Mouse (Mus musculus) intestine, postnatal 0 days (tissue): ENCODE measurements at regions not wholly inside any gene's neighbourhood (a gene's known extent, or its start where the extent isn't known, plus 50 kb on each side); places are given as distances from the start of the nearest gene placed in this dataset.

Experiments used
- ATAC-seq: fragments of 200-750 bp; cut with Nextera tagmentation; 2 replicates; pipeline ENCODE4 v1.8.0; 2017; ENCODE audit warnings: mild to moderate bottlenecking, moderate TSS enrichment, moderate library complexity
- H3K27ac ChIP-seq: fragments of 300-500 bp; sonication (generic); 2 replicates; pipeline ENCODE4 v1.5.1; 2014; ENCODE audit warnings: mild to moderate bottlenecking, low read depth, low read length, moderate library complexity
- H3K27me3 ChIP-seq: fragments of 300-500 bp; sonication (generic); replicated peaks from 2 replicates; pipeline ENCODE4 v1.6.1; 2014; ENCODE audit warnings: low read length, mixed read lengths; ENCODE audit not compliant: control insufficient read depth, insufficient read depth
- H3K36me3 ChIP-seq: fragments of 300-500 bp; sonication (generic); 2 replicates; pipeline ENCODE4 v1.6.1; 2014; ENCODE audit warnings: mild to moderate bottlenecking, moderate library complexity; ENCODE audit not compliant: control insufficient read depth, insufficient read depth
- H3K4me1 ChIP-seq: fragments of 300-500 bp; sonication (generic); replicated peaks from 2 replicates; pipeline ENCODE4 v1.6.1; 2014; ENCODE audit warnings: antibody characterized with exemption, low read length, mixed read lengths; ENCODE audit not compliant: control insufficient read depth, insufficient read depth
- H3K4me2 ChIP-seq: fragments of 300-500 bp; sonication (generic); replicated peaks from 2 replicates; pipeline ENCODE4 v1.6.1; 2014; ENCODE audit warnings: low read depth, mild to moderate bottlenecking, moderate library complexity
- H3K4me3 ChIP-seq: fragments of 300-500 bp; sonication (generic); 2 replicates; pipeline ENCODE4 v1.5.1; 2014; ENCODE audit warnings: low read depth, low read length
- H3K9ac ChIP-seq: fragments of 300-500 bp; sonication (generic); 2 replicates; pipeline ENCODE4 v1.6.1; 2014; ENCODE audit warnings: mild to moderate bottlenecking, low read depth, low read length
- H3K9me3 ChIP-seq: fragments of 300-500 bp; sonication (generic); 2 replicates; pipeline ENCODE4 v1.6.1; 2016; ENCODE audit warnings: mixed run types; ENCODE audit not compliant: control insufficient read depth
- CTCF ChIP-seq: sonication (generic); IDR thresholded peaks from 2 replicates; pipeline ENCODE4 v1.5.1; 2016; ENCODE audit warnings: low read depth, mild to moderate bottlenecking, control low read depth, antibody characterized with exemption, moderate library complexity
- WGBS: fragments of 180-500 bp; shearing (Covaris S2); extraction: QIAGEN DNeasy Blood & Tissue Kit; methylation state at CpG from one replicate; pipeline ENCODE4 v1.1.7; 2014; 5-methylcytosine and 5-hydroxymethylcytosine counted together

DNA sequence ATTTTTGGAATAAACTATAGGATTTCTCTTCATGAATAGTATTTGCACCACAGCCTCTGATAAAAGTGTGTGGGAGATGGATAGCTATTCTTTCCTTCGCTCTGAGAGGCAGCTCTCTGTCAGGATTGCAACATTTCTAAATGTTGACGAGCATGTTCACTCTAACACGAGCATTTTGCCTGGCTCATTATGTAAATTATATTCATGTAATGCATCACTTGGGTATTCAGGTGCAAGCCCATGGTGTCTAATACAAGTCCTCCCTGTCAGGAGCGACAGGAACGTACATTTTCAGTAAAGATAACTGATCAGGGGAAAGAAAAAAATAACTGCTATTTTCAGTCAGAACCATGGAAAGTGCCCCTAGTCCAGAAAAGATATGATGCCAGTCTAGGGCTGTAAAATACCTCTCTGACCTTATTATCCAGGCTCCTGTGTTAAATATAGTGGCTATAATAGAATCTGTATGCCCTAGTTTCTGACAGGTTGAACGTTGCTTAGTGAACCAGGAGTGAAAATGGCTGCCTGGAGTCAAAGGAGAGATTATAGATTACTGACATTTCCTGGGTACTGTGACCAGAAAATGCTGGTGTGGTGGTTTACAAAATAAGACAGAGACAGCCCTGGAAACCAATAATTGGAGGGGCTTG lies 523.6 kb downstream of the Meis1 start:
- Histone ChIP-seq H3K27ac (no peak overlapping the region), H3K9me3 (no peaks in the 10 kb centered on the region), H3K4me3 (no peak overlapping the region), H3K27me3 (no peaks in the 10 kb centered on the region), H3K36me3 (no peaks in the 10 kb centered on the region), H3K4me2 (no peak overlapping the region), H3K4me1 (no peaks in the 10 kb centered on the region), H3K9ac (no peak overlapping the region)
- TF ChIP-seq CTCF: no peak
- no peak for ATAC-seq
- WGBS: 75% methylated on average over 6 of the region's 6 CpGs

DNA sequence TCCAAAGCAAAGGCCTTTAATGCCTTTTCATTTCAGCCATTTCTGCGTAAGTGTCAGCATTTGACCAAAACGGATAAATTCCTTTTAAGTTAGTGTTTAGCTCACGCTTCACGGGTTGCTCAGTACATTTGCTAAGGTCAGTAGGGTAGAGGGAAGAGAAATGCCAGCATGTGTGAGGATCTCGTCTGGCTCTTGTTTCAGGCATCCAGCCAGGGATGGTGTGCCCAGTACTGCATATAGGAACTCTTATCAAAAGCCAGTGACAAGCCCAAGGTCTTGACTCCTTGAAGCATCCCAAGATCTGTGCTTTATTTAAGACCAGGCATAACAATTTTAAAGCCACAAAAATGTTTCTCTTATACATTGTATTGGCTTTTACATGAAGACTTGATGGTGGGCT lies 524.8 kb downstream of the Meis1 start:
- Histone ChIP-seq H3K4me1 (no peaks in the 10 kb centered on the region), H3K9me3 (no peaks in the 10 kb centered on the region), H3K4me3 (no peak overlapping the region), H3K36me3 (no peaks in the 10 kb centered on the region), H3K27ac (no peak overlapping the region), H3K27me3 (no peaks in the 10 kb centered on the region), H3K4me2 (no peak overlapping the region), H3K9ac (no peak overlapping the region)
- no peak for TF ChIP-seq CTCF
- 85% methylated on average over 5 of the region's 5 CpGs for WGBS
- no peak for ATAC-seq

DNA sequence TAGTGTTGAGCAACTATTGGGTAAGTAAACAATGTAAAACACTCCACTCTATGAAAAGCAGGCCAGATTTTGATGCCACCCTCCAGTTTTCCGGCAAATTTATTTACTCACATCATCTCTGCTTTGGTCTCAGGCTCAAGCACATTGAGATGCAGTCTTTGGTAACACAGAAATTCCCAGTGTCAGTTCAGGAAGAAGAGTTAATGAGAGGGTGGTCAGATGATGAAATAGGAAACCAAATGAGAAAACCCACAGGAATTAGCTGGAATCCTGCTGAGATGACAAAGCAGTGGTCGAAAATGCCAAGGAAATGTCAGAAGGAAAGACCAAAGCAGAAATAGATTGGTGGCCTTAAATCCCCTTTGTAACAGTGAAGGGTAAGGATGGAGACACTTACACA lies 525.7 kb downstream of the Meis1 start:
- Histone ChIP-seq H3K4me2 (no peak overlapping the region), H3K36me3 (no peaks in the 10 kb centered on the region), H3K4me3 (no peak overlapping the region), H3K4me1 (no peaks in the 10 kb centered on the region), H3K9me3 (no peaks in the 10 kb centered on the region), H3K27ac (no peak overlapping the region), H3K27me3 (no peaks in the 10 kb centered on the region), H3K9ac (no peak overlapping the region)
- 55% methylated on average over 2 of the region's 2 CpGs for WGBS
- no peak for TF ChIP-seq CTCF
- ATAC-seq: no peak

DNA sequence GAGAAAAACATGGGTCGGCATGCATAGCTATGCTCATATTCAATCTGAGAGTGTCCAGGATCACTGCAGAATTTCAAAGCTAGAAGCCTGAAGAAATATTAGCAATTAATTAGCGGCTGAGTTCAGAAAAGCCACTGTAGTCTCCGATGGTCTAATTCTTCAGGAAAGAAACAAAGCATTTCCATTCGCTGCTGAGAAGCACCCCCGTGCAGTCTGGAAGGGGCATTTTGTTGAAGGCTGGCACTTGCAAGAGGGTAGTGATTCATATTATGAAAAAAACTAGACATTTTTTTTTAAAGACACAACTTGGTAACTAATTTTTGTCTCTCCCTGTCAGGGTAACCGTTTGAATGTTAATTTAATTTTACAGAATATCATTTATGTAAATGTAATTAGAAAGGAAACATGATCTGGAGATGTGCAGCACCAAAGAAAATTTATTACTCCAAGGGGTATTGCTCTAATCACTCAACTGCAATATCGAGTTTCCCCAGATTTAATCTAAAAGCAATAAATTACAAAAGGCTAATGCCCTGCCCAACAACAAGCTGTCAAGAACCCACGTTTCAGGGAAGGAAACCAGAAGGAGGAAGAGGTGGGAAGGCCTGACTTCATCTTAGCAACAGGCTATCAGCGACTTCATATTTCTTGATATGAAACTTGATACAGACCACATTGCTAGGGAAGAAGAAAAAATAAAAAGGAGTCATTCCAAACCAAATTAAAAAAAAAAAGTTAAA lies 529.1 kb downstream of the Meis1 start:
- Histone ChIP-seq H3K27ac (no peak overlapping the region), H3K9me3 (no peaks in the 10 kb centered on the region), H3K4me3 (no peak overlapping the region), H3K27me3 (no peaks in the 10 kb centered on the region), H3K4me1 (no peaks in the 10 kb centered on the region), H3K4me2 (no peak overlapping the region), H3K9ac (no peak overlapping the region), H3K36me3 (no peaks in the 10 kb centered on the region)
- 62% methylated on average over 9 of the region's 9 CpGs for WGBS
- ATAC-seq: no peak
- TF ChIP-seq CTCF: no peak

DNA sequence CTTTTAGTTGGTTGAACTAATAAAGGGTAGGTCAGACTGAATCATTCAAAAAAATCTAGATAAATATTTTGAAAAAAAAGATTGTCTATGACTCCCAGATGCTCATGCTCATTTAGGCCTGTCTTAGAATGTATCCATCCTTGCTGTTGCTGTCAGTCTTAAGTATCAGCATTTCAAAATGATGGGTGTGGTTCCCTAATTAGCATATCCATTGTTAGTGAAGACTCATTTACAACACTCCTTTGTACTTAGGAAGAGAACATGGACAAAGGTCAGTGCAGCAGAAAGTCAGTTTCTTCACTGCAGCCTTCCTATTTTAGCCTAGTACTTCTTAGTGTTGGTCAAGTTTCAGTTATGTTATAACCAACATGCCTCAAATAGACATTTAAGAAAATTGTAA lies 525.2 kb upstream of the Etaa1 start:
- Histone ChIP-seq H3K9ac (no peak overlapping the region), H3K4me3 (no peak overlapping the region), H3K27ac (no peak overlapping the region), H3K27me3 (no peaks in the 10 kb centered on the region), H3K4me2 (no peak overlapping the region), H3K4me1 (no peaks in the 10 kb centered on the region), H3K36me3 (no peaks in the 10 kb centered on the region), H3K9me3 (no peaks in the 10 kb centered on the region)
- TF ChIP-seq CTCF: no peak
- ATAC-seq: no peak

DNA sequence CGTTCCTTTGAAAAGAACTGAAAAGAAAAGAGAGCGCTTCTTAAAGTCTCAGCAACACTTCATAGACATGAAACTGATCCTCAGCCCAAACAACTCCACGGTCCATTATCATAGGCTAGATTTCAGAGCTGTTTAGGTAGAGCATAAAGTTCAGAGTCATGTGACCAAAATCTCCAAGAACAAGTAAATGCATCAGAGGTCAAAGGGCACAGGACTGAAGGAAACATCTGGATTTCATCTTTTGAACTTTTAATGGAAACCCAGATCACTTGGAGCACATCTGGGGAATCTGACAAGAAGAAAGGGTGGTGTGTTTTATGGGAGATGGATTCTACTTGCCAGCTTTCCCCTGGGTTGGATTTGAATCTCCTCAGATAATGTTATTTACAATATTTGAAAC lies 497.6 kb upstream of the Etaa1 start:
- no peak overlapping the region for H3K4me2 ChIP-seq
- no peak overlapping the region for H3K4me3 ChIP-seq
- H3K27ac ChIP-seq: no peak overlapping the region
- no peaks in the 10 kb centered on the region for H3K9me3 ChIP-seq
- no peak for ATAC-seq
- TF ChIP-seq CTCF: no peak
- WGBS: 59% methylated on average over 3 of the region's 3 CpGs
- H3K9ac ChIP-seq: no peak overlapping the region
- no peaks in the 10 kb centered on the region for H3K4me1 ChIP-seq
- no peaks in the 10 kb centered on the region for H3K27me3 ChIP-seq
- H3K36me3 ChIP-seq: no peaks in the 10 kb centered on the region
